Mouse (Mus musculus): ENCODE results near the gene Car15. TPM values are rescaled to one million over a fixed set of nuclear protein-coding genes. Genes with fewer than 3 reads are reported as not detected.

Car15 gene
- polyA plus RNA-seq, 1 experiment from 2014 or later = 3.3 TPM

DNA sequence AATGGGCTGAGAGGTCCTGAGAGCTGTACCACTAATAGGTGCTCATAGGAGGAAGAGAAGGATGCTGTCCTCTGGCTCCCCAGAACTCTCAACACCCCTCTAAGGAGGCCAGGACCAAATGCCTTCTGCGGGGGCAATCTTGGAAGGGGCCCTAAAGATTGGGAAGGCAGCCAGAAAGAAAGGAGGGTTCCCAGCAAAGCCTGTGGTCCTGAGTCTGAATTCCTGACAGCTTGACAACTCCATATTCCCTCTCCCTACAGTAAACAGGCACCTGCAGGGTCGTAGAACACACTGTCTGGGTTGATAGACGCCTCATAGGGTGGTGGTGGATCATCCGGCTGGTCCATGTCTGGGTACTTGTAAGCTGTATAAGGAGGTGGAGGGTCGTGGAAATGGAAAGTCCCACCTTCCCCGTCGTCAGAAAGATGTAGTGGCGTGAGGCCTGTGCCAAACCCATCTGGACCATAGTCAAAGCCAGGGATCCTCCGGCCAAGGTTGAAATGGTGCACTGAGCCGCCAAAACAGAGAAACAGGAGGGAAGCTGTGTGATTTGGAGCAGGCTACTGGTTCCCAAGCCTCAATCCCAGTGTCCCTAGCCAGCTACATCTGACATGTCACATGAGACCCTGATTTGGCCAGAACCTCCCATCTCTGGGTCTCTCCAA, 5.7 kb upstream of the Car15 start:
- Histone ChIP-seq H3K4me3 (ENCODE audit: low read depth, low read length) (no peak overlapping the region), H3K36me3 (ENCODE audit: control insufficient read depth, insufficient read depth, low read length) (peaks cover 44% of the 10 kb centered on the region), H3K27ac (ENCODE audit: low read length) (no peak overlapping the region), H3K9ac (ENCODE audit: low read depth, low read length) (no peak overlapping the region), H3K9me3 (replicated peaks; ENCODE audit: control insufficient read depth, low read length, poor library complexity, severe bottlenecking) (no peaks in the 10 kb centered on the region), H3K4me2 (ENCODE audit: low read length) (no peak overlapping the region), H3K4me1 (ENCODE audit: control insufficient read depth, insufficient read depth, low read length) (no peaks in the 10 kb centered on the region), H3K27me3 (ENCODE audit: control insufficient read depth, insufficient read depth, low read depth, low read length) (no peaks in the 10 kb centered on the region)
- WGBS = 93% methylated on average over 10 of the region's 10 CpGs
- no peak for ATAC-seq

DNA sequence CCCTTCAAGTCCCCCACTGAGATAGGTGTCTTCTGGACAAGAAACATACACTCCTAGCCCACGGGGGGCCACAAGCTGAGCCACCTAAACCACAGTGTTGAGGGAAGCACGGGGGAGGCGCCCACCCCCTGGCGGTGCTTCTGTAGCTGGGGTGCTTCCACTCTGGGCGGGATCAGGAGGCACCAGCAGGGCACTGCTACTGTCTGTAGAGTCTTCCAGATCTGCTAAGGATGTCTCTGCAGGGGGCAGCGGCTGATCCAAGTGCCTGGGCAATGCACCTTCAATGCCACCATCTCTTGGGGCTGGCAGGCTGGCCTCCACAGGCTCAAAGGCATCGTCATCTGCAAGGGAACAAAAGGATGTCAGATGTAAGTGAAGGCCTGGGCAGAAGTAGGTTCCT, 4.3 kb upstream of the Car15 start:
- whole genome bisulfite sequencing = 91% methylated on average over 7 of the region's 7 CpGs
- Histone ChIP-seq H3K4me3 (ENCODE audit: low read depth, low read length) (no peak overlapping the region), H3K36me3 (ENCODE audit: control insufficient read depth, insufficient read depth, low read length) (peaks cover 40% of the 10 kb centered on the region), H3K27me3 (ENCODE audit: control insufficient read depth, insufficient read depth, low read depth, low read length) (no peaks in the 10 kb centered on the region), H3K27ac (ENCODE audit: low read length) (no peak overlapping the region), H3K4me1 (ENCODE audit: control insufficient read depth, insufficient read depth, low read length) (no peaks in the 10 kb centered on the region), H3K4me2 (ENCODE audit: low read length) (no peak overlapping the region), H3K9ac (ENCODE audit: low read depth, low read length) (no peak overlapping the region), H3K9me3 (replicated peaks; ENCODE audit: control insufficient read depth, low read length, poor library complexity, severe bottlenecking) (no peaks in the 10 kb centered on the region)
- ATAC-seq = no peak

DNA sequence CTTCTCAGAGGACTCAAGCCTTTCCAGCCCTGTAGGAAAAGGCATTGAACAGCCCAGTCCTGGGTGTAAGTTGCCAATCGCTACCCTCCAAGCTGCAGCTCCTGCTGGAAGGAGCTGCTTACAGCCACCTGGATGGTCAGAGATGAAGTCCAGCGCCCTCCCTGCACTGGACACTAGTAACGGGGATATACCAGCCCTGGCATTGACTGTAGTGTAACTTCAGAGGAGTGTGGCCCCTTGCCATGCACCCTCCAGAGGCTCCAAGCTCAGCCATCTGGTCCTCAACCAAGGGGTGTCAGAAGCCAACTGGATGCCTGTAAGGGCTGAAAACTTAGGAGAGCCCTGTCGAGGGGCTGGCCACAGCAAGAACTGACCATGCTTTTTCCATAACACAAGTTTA, 1.8 kb upstream of the Car15 start:
- Histone ChIP-seq H3K27me3 (ENCODE audit: control insufficient read depth, insufficient read depth, low read depth, low read length) (peaks cover 6% of the 10 kb centered on the region; the same call in 1 of the 2 replicates), H3K27ac (ENCODE audit: low read length) (no peak overlapping the region), H3K4me3 (ENCODE audit: low read depth, low read length) (no peak overlapping the region), H3K9ac (ENCODE audit: low read depth, low read length) (no peak overlapping the region), H3K36me3 (ENCODE audit: control insufficient read depth, insufficient read depth, low read length) (peaks cover 29% of the 10 kb centered on the region), H3K4me1 (ENCODE audit: control insufficient read depth, insufficient read depth, low read length) (peaks cover 4% of the 10 kb centered on the region), H3K4me2 (ENCODE audit: low read length) (no peak overlapping the region), H3K9me3 (replicated peaks; ENCODE audit: control insufficient read depth, low read length, poor library complexity, severe bottlenecking) (no peaks in the 10 kb centered on the region)
- no peak for ATAC-seq
- 82% methylated on average over 4 of the region's 4 CpGs for WGBS

DNA sequence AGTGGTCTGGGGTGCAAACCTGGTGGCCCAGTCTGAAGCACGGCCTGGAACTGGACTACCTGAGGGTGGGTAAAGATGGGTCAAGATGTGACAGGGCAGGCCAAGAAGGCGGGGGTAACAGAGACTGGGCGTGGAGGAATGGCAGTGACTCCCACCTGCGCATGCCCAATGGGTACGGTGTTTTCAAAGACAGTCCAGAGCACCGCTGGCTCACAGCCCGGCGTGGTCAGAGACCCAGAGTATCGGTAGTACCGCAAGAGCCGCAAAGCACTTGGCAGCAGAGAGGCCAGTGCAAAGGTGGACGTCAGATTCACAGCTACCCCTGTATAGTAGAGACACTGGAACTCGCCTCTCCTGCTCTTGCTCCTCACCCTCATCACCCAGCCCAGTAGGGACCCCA, 2.7 kb downstream of the Car15 start:
- ATAC-seq = no peak
- WGBS = 49% methylated on average over 13 of the region's 13 CpGs
- H3K4me3 ChIP-seq (ENCODE audit: low read depth, low read length) = no peak overlapping the region
- H3K4me1 ChIP-seq (ENCODE audit: control insufficient read depth, insufficient read depth, low read length) = peaks cover 18% of the 10 kb centered on the region
- no peak overlapping the region; the same call in 1 of the 2 replicates for H3K4me2 ChIP-seq (ENCODE audit: low read length)
- H3K36me3 ChIP-seq (ENCODE audit: control insufficient read depth, insufficient read depth, low read length) = no peaks in the 10 kb centered on the region
- no peak overlapping the region for H3K9ac ChIP-seq (ENCODE audit: low read depth, low read length)
- H3K9me3 ChIP-seq (replicated peaks; ENCODE audit: control insufficient read depth, low read length, poor library complexity, severe bottlenecking) = no peaks in the 10 kb centered on the region
- H3K27ac ChIP-seq (ENCODE audit: low read length) = no peak overlapping the region
- peaks cover 21% of the 10 kb centered on the region for H3K27me3 ChIP-seq (ENCODE audit: control insufficient read depth, insufficient read depth, low read depth, low read length)

DNA sequence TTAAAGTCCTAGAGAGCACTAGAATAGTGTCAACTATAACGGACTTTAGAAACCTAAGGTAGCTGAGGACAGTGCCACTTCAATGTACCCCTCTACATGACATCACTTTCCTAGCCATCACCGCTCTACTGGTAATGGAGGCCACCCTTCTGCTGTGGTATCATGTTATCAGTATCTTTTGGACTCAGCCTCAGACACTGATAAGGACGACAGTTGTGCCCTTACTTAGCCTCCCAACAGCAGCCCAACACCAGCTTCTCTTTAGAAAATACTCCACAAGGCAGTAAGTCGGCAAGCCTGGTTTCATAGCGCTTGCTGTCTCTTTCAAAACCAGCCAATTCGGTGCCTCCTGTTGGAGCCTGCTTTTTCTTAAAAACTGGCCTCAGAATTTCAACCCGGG, 3.6 kb downstream of the Car15 start:
- H3K4me1 ChIP-seq (ENCODE audit: control insufficient read depth, insufficient read depth, low read length) = peaks cover 18% of the 10 kb centered on the region
- H3K4me2 ChIP-seq (ENCODE audit: low read length) = peak overlapping the region; percentile 84
- H3K4me3 ChIP-seq (ENCODE audit: low read depth, low read length) = peak overlapping the region; percentile 64
- H3K27ac ChIP-seq (ENCODE audit: low read length) = peak overlapping the region; percentile 95
- peak; percentile 4 for ATAC-seq
- H3K27me3 ChIP-seq (ENCODE audit: control insufficient read depth, insufficient read depth, low read depth, low read length) = peaks cover 24% of the 10 kb centered on the region
- WGBS = 42% methylated on average over 7 of the region's 7 CpGs
- H3K9ac ChIP-seq (ENCODE audit: low read depth, low read length) = peak overlapping the region; percentile 85
- H3K36me3 ChIP-seq (ENCODE audit: control insufficient read depth, insufficient read depth, low read length) = no peaks in the 10 kb centered on the region
- H3K9me3 ChIP-seq (replicated peaks; ENCODE audit: control insufficient read depth, low read length, poor library complexity, severe bottlenecking) = no peaks in the 10 kb centered on the region

DNA sequence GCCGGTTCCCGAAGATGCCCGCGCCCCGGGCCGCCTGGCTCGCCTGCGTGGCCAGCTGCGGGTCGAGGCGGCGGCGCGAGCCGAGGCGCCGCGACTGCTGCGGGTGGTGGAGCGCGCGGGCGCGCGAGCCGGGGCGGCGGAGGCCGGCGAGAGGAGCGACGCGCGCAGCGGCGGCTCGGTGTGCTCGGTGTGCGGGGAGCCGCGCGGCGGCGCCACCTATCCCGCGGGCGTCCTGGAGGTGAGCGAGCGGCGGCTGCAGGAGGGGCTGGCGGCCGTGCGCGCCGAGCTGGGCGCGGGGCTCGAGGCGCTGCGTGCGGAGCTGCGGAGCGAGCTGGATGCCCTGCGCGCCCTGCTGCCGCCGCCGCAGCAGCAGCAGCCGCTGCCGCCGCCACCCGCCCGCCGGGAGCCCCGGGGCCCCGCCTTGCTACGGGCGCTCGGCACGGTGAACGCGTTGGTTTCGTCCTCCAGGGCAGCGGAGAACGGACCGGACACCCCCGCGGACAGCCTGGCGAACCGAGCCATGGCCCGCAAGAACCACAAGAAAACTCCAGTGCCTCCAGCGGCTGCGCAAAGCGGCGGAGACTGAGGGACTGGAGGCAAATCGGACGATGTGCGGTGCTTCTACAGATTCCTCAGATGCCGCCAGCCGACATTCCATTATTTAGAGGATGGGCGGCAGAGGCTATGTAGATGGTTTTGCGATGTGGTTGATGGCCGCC, 4.3 kb downstream of the Car15 start:
- Histone ChIP-seq H3K4me1 (ENCODE audit: control insufficient read depth, insufficient read depth, low read length) (peaks cover 18% of the 10 kb centered on the region), H3K36me3 (ENCODE audit: control insufficient read depth, insufficient read depth, low read length) (no peaks in the 10 kb centered on the region), H3K4me2 (ENCODE audit: low read length) (peak overlapping the region; percentile 84), H3K4me3 (ENCODE audit: low read depth, low read length) (peak overlapping the region; percentile 64), H3K27me3 (ENCODE audit: control insufficient read depth, insufficient read depth, low read depth, low read length) (peaks cover 24% of the 10 kb centered on the region), H3K27ac (ENCODE audit: low read length) (peak overlapping the region; percentile 95), H3K9ac (ENCODE audit: low read depth, low read length) (peak overlapping the region; percentile 85), H3K9me3 (replicated peaks; ENCODE audit: control insufficient read depth, low read length, poor library complexity, severe bottlenecking) (no peaks in the 10 kb centered on the region)
- under 1% methylated on average over 60 of the region's 103 CpGs for WGBS
- peak; percentile 79 for ATAC-seq

DNA sequence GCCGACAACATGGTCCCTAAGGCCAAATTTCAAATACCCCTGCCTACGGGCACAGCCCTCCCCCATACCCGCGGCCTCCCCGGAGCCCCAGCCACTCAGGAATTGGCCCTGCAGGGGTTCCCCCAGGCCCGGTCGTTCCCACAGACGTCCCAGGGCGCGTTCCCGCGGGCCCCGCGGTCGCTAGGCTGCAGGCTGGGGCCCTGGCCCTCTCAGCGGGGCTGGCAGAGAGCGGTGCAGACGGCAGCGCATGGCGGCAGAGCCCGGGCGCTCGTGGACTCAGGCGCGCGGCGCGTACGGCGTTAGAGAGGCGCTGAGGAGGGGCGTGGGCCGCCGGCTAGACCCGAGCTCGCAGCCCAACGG, 4.9 kb downstream of the Car15 start:
- under 1% methylated on average over 29 of the region's 37 CpGs for WGBS
- peak; percentile 76 for ATAC-seq
- Histone ChIP-seq H3K27ac (ENCODE audit: low read length) (peak overlapping the region; percentile 95), H3K9me3 (replicated peaks; ENCODE audit: control insufficient read depth, low read length, poor library complexity, severe bottlenecking) (no peaks in the 10 kb centered on the region), H3K36me3 (ENCODE audit: control insufficient read depth, insufficient read depth, low read length) (no peaks in the 10 kb centered on the region), H3K4me1 (ENCODE audit: control insufficient read depth, insufficient read depth, low read length) (peaks cover 18% of the 10 kb centered on the region), H3K4me2 (ENCODE audit: low read length) (peak overlapping the region; percentile 84), H3K4me3 (ENCODE audit: low read depth, low read length) (peak overlapping the region; percentile 64), H3K9ac (ENCODE audit: low read depth, low read length) (peak overlapping the region; percentile 85), H3K27me3 (ENCODE audit: control insufficient read depth, insufficient read depth, low read depth, low read length) (peaks cover 24% of the 10 kb centered on the region)

DNA sequence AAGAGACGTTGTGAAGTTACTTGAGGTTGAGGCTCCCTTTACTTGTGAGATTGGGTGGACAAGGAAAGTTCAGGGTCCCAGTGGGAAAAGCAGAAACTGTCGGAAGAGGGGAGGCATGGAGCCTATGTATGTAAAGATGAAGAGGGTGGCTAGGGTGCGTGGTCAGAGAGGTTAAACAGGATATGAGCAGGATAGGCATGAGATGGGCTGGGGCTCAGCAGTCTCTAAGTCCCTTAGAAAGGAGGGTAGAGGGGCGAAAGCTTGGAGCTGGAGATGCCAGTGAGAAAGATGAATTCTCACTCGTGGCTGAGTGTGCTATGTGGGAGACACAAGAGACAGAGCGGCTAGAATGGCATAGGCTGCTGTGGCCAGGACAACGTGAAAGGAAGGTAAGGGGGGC, 5.3 kb downstream of the Car15 start, which contains the start of gene B830017H08Rik:
Gene B830017H08Rik, plus strand, starts transcription at position 301 of the 400 bp plus-strand sequence.
- H3K27me3 ChIP-seq (ENCODE audit: control insufficient read depth, insufficient read depth, low read depth, low read length) = peaks cover 24% of the 10 kb centered on the region
- H3K4me3 ChIP-seq (ENCODE audit: low read depth, low read length) = peak within 1 kb of the TSS; percentile 64
- peak within 1 kb of the TSS; percentile 85 for H3K9ac ChIP-seq (ENCODE audit: low read depth, low read length)
- 21% methylated on average over 7 of the region's 7 CpGs for WGBS
- no peak; the same call in 1 of the 2 replicates for ATAC-seq
- peak within 1 kb of the TSS; percentile 84 for H3K4me2 ChIP-seq (ENCODE audit: low read length)
- no peaks in the 10 kb centered on the region for H3K36me3 ChIP-seq (ENCODE audit: control insufficient read depth, insufficient read depth, low read length)
- peak within 1 kb of the TSS; percentile 95 for H3K27ac ChIP-seq (ENCODE audit: low read length)
- no peaks in the 10 kb centered on the region for H3K9me3 ChIP-seq (replicated peaks; ENCODE audit: control insufficient read depth, low read length, poor library complexity, severe bottlenecking)
- H3K4me1 ChIP-seq (ENCODE audit: control insufficient read depth, insufficient read depth, low read length) = peaks cover 18% of the 10 kb centered on the region

DNA sequence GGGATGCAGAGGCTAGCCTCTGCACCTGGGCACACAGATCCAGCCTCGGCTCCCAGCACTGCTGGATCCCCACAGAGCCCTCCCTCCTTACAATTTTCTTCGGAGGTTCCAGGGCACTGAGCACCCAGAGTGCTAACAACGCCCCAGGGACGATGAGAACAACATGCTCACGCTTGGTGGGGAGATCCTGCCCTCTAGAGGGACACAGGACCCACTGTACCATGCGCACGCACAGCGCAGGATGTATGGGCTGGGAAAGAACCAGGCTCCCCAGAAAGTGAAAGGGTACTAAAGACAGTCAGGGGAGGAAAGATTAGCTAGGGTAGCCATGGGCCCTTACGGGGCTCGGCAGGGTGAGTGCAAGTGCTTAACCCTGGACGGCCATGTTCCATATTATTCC, 6.4 kb downstream of the Car15 start:
- ATAC-seq = no peak
- H3K27ac ChIP-seq (ENCODE audit: low read length) = no peak overlapping the region
- H3K9me3 ChIP-seq (replicated peaks; ENCODE audit: control insufficient read depth, low read length, poor library complexity, severe bottlenecking) = no peaks in the 10 kb centered on the region
- peaks cover 24% of the 10 kb centered on the region for H3K27me3 ChIP-seq (ENCODE audit: control insufficient read depth, insufficient read depth, low read depth, low read length)
- 10% methylated on average over 11 of the region's 11 CpGs for WGBS
- H3K4me3 ChIP-seq (ENCODE audit: low read depth, low read length) = no peak overlapping the region
- no peak overlapping the region for H3K4me2 ChIP-seq (ENCODE audit: low read length)
- no peak overlapping the region for H3K9ac ChIP-seq (ENCODE audit: low read depth, low read length)
- no peaks in the 10 kb centered on the region for H3K36me3 ChIP-seq (ENCODE audit: control insufficient read depth, insufficient read depth, low read length)
- H3K4me1 ChIP-seq (ENCODE audit: control insufficient read depth, insufficient read depth, low read length) = peaks cover 18% of the 10 kb centered on the region
